Mouse (Mus musculus): Measurements from ENCODE around the gene Rpl13a. TPM values are rescaled to one million over a fixed set of nuclear protein-coding genes. Genes with fewer than 3 reads are reported as not detected.

Gene Rpl13a
- polyA plus RNA-seq, 1 experiment, result 4,999 TPM

DNA sequence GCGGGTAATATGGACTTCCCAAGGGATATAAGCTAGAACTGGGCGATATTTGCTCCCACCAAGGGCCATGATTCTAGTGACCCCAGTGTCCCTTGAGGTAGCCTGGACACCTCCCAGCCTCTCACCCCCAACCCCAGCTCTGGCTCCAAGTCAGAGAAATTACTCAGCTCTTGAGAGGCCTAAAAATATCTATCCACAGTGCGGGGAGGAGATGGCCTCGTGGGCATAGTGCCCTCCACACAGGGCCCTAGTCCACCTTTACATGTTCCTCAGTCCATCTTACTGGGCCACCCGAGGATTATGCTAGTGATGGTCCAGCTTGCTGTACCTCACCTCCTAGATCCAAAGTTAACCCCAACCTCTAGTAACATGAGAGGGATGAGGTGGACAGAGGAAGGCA, 36.3 kb upstream of the Rpl13a start:
- no peak for TF ChIP-seq POLR2A (IDR thresholded peaks at IDR 0.05; ENCODE audit: control insufficient read depth, extremely low read depth, insufficient read depth, low read length, poor library complexity)
- no peak for TF ChIP-seq CTCF (IDR thresholded peaks at IDR 0.05; ENCODE audit: borderline replicate concordance, control insufficient read depth, extremely low read depth, insufficient read depth, low read length, poor library complexity)
- H3K36me3 ChIP-seq (ENCODE audit: control insufficient read depth, insufficient read depth, low read length), result no peaks in the 10 kb centered on the region
- H3K4me3 ChIP-seq (ENCODE audit: control insufficient read depth, insufficient read depth, low read length), result no peak overlapping the region
- WGBS, result 80% methylated on average over 5 of the region's 5 CpGs
- DNase-seq, result no peak
- peaks cover 7% of the 10 kb centered on the region for H3K4me1 ChIP-seq (replicated peaks; ENCODE audit: control insufficient read depth, insufficient read depth, low read length)
- H3K27ac ChIP-seq (ENCODE audit: control insufficient read depth, insufficient read depth, low read length), result no peak overlapping the region
- peaks cover 25% of the 10 kb centered on the region for H3K27me3 ChIP-seq (ENCODE audit: control insufficient read depth, insufficient read depth, low read length)

DNA sequence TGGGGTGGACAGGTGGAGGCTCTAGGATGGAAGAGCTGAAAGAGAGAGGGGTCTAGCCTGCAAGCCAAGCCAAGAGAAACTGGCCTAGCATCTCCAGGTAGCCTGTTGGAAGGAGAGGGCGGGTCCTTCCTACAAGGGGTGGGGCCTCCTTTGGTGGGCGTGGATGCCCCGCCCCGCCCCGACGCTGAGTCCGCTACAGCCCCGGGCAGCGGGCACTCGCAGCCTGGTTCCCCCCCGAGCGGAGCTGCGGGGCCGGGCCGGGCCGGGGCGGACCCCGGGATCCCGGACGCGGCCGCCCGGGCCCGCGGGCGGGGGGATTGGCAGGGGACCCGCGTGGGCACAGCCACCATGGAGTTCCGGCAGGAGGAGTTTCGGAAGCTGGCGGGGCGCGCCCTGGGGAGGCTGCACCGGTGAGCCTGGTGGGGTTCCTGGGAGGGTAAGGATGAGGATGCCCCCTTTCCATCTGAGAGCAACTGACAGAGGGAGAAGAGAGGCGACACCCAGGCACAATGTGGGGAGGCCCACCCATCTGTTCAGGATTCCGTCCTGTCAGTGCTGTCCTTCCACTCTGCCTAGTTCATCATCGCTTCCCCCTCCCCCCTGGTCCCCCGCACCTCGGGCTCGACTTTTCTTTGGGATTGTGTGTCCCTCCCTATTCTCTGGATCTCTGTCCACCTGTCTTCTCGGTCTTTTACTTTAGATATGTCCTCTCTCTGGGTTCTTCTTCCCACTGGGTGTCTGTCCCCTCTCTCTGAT, 35.4 kb upstream of the Rpl13a start, which contains the start of gene Slc17a7:
Gene Slc17a7, plus strand, starts transcription at position 215 of the 756 bp plus-strand sequence.
- DNase-seq, result peak; percentile 38
- WGBS, result 5% methylated on average over 41 of the region's 41 CpGs
- Histone ChIP-seq H3K4me3 (ENCODE audit: control insufficient read depth, insufficient read depth, low read length) (0 out of 2 replicates have a peak within 1 kb of the TSS, but pooled peaks have one; percentile 2), H3K27ac (ENCODE audit: control insufficient read depth, insufficient read depth, low read length) (no peak within 1 kb of the TSS), H3K4me1 (replicated peaks; ENCODE audit: control insufficient read depth, insufficient read depth, low read length) (peaks cover 7% of the 10 kb centered on the region), H3K36me3 (ENCODE audit: control insufficient read depth, insufficient read depth, low read length) (no peaks in the 10 kb centered on the region), H3K27me3 (ENCODE audit: control insufficient read depth, insufficient read depth, low read length) (peaks cover 23% of the 10 kb centered on the region)
- TF ChIP-seq POLR2A (IDR thresholded peaks at IDR 0.05; ENCODE audit: control insufficient read depth, extremely low read depth, insufficient read depth, low read length, poor library complexity) (no peak), CTCF (IDR thresholded peaks at IDR 0.05; ENCODE audit: borderline replicate concordance, control insufficient read depth, extremely low read depth, insufficient read depth, low read length, poor library complexity) (no peak)

DNA sequence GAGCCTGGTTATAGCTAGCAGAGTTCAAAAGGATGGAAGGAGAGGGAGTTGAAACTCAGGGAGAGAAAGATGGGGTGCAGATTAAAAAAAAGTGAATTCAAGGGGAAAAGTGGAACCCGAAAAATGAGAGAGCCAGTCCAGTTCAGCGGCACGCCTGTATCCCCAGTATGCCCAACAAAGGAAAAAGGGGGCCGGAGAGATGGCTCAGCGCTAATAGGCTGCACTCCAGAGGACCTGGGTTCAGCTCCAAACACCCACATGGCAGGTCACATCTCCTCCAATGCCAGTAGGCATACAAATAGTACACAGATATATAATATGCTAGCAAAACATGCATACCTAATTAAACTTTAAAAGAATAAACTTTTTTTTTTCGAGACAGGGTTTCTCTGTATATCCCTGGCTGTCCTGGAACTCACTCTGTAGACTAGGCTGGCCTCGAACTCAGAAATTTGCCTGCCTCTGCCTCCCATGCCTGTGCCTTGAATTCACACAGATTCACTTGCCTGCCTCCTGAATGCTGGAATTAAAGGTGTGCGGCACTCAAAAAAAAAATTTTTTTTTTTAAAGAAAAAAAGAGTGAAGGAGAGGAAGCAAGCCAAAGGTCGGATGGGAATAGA, 34.5 kb upstream of the Rpl13a start:
- H3K27me3 ChIP-seq (ENCODE audit: control insufficient read depth, insufficient read depth, low read length), result peaks cover 18% of the 10 kb centered on the region
- TF ChIP-seq POLR2A (IDR thresholded peaks at IDR 0.05; ENCODE audit: control insufficient read depth, extremely low read depth, insufficient read depth, low read length, poor library complexity) (no peak), CTCF (IDR thresholded peaks at IDR 0.05; ENCODE audit: borderline replicate concordance, control insufficient read depth, extremely low read depth, insufficient read depth, low read length, poor library complexity) (no peak)
- WGBS, result 82% methylated on average over 9 of the region's 9 CpGs

DNA sequence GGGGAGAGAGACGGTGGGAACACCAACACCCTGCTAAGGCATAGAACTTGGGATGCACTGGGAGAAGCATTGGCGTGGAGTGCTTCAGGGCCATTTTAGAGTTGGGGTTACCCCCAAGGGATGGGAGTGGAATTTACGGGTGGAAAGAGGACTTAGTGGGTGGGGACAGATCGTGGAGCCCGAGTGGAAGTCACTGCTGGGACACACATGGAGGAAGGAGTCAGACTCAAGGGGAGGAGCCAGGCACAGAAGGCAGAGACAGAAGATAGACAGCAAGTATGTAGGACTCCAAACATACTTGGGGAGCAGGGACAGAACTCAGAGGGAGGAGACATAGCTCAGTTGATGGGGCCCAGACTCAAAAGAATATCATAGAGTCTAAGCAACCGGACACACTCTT, 34.0 kb upstream of the Rpl13a start:
- 32% methylated on average over 6 of the region's 6 CpGs for WGBS

More for the DNA sequence above, 34.5 kb upstream of the Rpl13a start:
- no peak for DNase-seq
- no peak overlapping the region for H3K4me3 ChIP-seq (ENCODE audit: control insufficient read depth, insufficient read depth, low read length)
- H3K36me3 ChIP-seq (ENCODE audit: control insufficient read depth, insufficient read depth, low read length), result no peaks in the 10 kb centered on the region
- peaks cover 7% of the 10 kb centered on the region for H3K4me1 ChIP-seq (replicated peaks; ENCODE audit: control insufficient read depth, insufficient read depth, low read length)
- no peak overlapping the region for H3K27ac ChIP-seq (ENCODE audit: control insufficient read depth, insufficient read depth, low read length)

DNA sequence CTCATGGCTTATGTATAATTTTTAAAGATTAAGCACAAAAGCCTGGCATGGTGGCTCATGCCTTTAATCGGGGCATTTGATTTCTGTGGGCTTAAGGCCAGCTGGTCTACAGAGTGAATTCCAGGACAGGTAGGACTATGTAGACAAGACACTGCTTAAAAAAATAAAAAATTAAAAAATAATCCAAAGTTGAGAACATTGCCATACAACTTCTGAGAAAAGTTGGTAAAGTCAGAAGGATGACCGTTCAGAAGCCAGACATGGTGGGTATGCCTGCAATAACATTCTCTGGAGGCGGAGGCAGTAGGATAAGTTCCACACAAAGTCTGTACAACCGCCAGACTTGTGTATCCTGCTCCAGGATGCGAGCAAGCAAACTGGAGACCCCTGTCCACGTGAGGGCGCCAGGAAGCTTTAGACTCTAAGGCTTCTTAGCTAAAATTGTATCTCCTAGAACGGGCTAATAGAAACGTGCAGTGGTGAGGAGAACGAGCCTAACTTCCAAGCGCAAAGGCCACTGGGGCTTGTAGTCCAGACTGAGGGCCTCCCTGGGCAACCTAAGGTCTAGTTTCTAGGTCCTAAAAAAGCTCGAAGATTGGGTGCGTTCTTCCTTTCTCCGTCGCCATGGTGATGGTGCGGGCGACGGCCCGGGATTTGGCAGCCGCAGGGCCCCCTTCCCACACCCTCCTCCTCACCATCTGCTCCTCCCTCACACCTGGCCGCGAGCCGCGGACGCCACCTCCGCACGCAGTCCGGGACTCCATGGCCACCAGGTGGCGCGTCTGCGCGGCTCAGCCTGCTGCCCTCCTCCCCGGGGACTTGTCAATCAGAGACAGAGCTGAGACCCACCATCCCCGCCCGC, 33.3 kb upstream of the Rpl13a start:
- 4% methylated on average over 35 of the region's 35 CpGs for WGBS
- Histone ChIP-seq H3K4me1 (replicated peaks; ENCODE audit: control insufficient read depth, insufficient read depth, low read length) (peaks cover 7% of the 10 kb centered on the region), H3K27me3 (ENCODE audit: control insufficient read depth, insufficient read depth, low read length) (peaks cover 11% of the 10 kb centered on the region), H3K4me3 (ENCODE audit: control insufficient read depth, insufficient read depth, low read length) (peak overlapping the region; percentile 39), H3K36me3 (ENCODE audit: control insufficient read depth, insufficient read depth, low read length) (no peaks in the 10 kb centered on the region), H3K27ac (ENCODE audit: control insufficient read depth, insufficient read depth, low read length) (no peak overlapping the region)
- peak; percentile 93 for DNase-seq
- TF ChIP-seq CTCF (IDR thresholded peaks at IDR 0.05; ENCODE audit: borderline replicate concordance, control insufficient read depth, extremely low read depth, insufficient read depth, low read length, poor library complexity) (peak; percentile 98), POLR2A (IDR thresholded peaks at IDR 0.05; ENCODE audit: control insufficient read depth, extremely low read depth, insufficient read depth, low read length, poor library complexity) (no peak)

More for the DNA sequence above, 34.0 kb upstream of the Rpl13a start:
- Histone ChIP-seq H3K36me3 (ENCODE audit: control insufficient read depth, insufficient read depth, low read length) (no peaks in the 10 kb centered on the region), H3K4me1 (replicated peaks; ENCODE audit: control insufficient read depth, insufficient read depth, low read length) (peaks cover 7% of the 10 kb centered on the region), H3K4me3 (ENCODE audit: control insufficient read depth, insufficient read depth, low read length) (no peak overlapping the region), H3K27ac (ENCODE audit: control insufficient read depth, insufficient read depth, low read length) (no peak overlapping the region), H3K27me3 (ENCODE audit: control insufficient read depth, insufficient read depth, low read length) (peaks cover 13% of the 10 kb centered on the region)
- TF ChIP-seq POLR2A (IDR thresholded peaks at IDR 0.05; ENCODE audit: control insufficient read depth, extremely low read depth, insufficient read depth, low read length, poor library complexity) (no peak), CTCF (IDR thresholded peaks at IDR 0.05; ENCODE audit: borderline replicate concordance, control insufficient read depth, extremely low read depth, insufficient read depth, low read length, poor library complexity) (no peak)
- no peak for DNase-seq

DNA sequence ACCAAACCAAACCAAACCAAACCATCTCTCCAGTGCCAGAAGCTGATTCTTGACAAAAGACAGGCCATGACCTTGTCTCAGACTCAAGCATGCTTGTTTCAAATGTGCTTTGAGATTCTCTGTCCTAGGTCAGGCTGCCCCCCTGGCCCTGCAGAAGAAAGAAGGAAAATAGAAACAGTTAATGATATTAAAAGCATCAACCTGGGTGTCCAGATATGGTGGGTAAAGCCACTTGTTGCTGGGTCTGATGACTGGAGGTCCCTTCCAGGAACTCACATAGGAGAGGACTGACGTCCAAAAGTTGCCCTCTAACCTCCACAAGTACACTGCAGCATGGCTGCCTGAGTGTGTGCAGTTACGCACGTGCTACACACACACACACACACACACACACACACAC, 32.3 kb upstream of the Rpl13a start:
- Histone ChIP-seq H3K4me1 (replicated peaks; ENCODE audit: control insufficient read depth, insufficient read depth, low read length) (peaks cover 7% of the 10 kb centered on the region), H3K36me3 (ENCODE audit: control insufficient read depth, insufficient read depth, low read length) (no peaks in the 10 kb centered on the region), H3K27ac (ENCODE audit: control insufficient read depth, insufficient read depth, low read length) (no peak overlapping the region), H3K27me3 (ENCODE audit: control insufficient read depth, insufficient read depth, low read length) (peaks cover 11% of the 10 kb centered on the region), H3K4me3 (ENCODE audit: control insufficient read depth, insufficient read depth, low read length) (no peak overlapping the region)
- no peak for TF ChIP-seq POLR2A (IDR thresholded peaks at IDR 0.05; ENCODE audit: control insufficient read depth, extremely low read depth, insufficient read depth, low read length, poor library complexity)
- no peak for TF ChIP-seq CTCF (IDR thresholded peaks at IDR 0.05; ENCODE audit: borderline replicate concordance, control insufficient read depth, extremely low read depth, insufficient read depth, low read length, poor library complexity)
- 95% methylated on average over 3 of the region's 3 CpGs for WGBS
- DNase-seq, result no peak
